Mouse (Mus musculus) left cerebral cortex, adult 11 months (tissue): ENCODE results near the gene Zfp296.

ENCODE experiments used
- DNase-seq: peaks from one replicate; pipeline ENCODE4 v3.0.0; 2022; ENCODE audit warnings: low spot score

The Zfp296 gene

GRCm38 (mm10) chr7:19607291-19607690 is 30.2 kb downstream of the Zfp296 start:
- DNase-seq = no peak

- DNase-seq = no peak
Measured at GRCm38 (mm10) chr7:19609641-19610332, 32.7 kb downstream of the Zfp296 start.

- DNase-seq = no peak
Measured at GRCm38 (mm10) chr7:19610969-19611368, 33.9 kb downstream of the Zfp296 start.

GRCm38 (mm10) chr7:19615036-19615577 is 38.0 kb downstream of the Zfp296 start:
- DNase-seq = no peak

- DNase-seq = peak; percentile 69
Measured at GRCm38 (mm10) chr7:19619004-19619801, 42.1 kb downstream of the Zfp296 start.

GRCm38 (mm10) chr7:19620811-19621210 is 43.7 kb downstream of the Zfp296 start:
- no peak for DNase-seq

GRCm38 (mm10) chr7:19622241-19622640 is 45.2 kb downstream of the Zfp296 start:
- no peak for DNase-seq

GRCm38 (mm10) chr7:19623433-19623832 is 46.3 kb downstream of the Zfp296 start:
- no peak for DNase-seq

GRCm38 (mm10) chr7:19627721-19628120 is 50.6 kb downstream of the Zfp296 start:
- no peak for DNase-seq

GRCm38 (mm10) chr7:19628192-19628535 is 51.1 kb downstream of the Zfp296 start:
- no peak for DNase-seq

GRCm38 (mm10) chr7:19628536-19629360 is 51.7 kb downstream of the Zfp296 start:
- peak; percentile 85 for DNase-seq

- peak; percentile 81 for DNase-seq
Measured at GRCm38 (mm10) chr7:19629361-19629734, 52.3 kb downstream of the Zfp296 start, which contains the start of gene Relb. Gene Relb (minus strand): TSS chr7:19629438.
